Mouse (Mus musculus): ENCODE measurements around the gene Cwc22.

Gene Cwc22

GRCm38 (mm10) chr2:77945596-77946485 lies at the start of gene Cwc22:
Gene Cwc22, minus strand, starts transcription at chr2:77946375.
- DNase-seq (ENCODE audit: low spot score in 2 of 2), result peak; percentile 96 to 97

GRCm38 (mm10) chr2:77993727-77994401 lies 47.7 kb upstream of the Cwc22 start:
- no peak for DNase-seq (ENCODE audit: low spot score in 2 of 2)

- DNase-seq (ENCODE audit: low spot score in 2 of 2), result no peak
Measured at GRCm38 (mm10) chr2:77992951-77993604, 46.9 kb upstream of the Cwc22 start.

GRCm38 (mm10) chr2:77990820-77991219 lies 44.6 kb upstream of the Cwc22 start:
- no peak for DNase-seq (ENCODE audit: low spot score in 2 of 2)

GRCm38 (mm10) chr2:77990121-77990520 lies 43.9 kb upstream of the Cwc22 start:
- no peak for DNase-seq (ENCODE audit: low spot score in 2 of 2)

GRCm38 (mm10) chr2:77989390-77989789 lies 43.2 kb upstream of the Cwc22 start:
- no peak for DNase-seq (ENCODE audit: low spot score in 2 of 2)

- no peak for DNase-seq (ENCODE audit: low spot score in 2 of 2)
Measured at GRCm38 (mm10) chr2:77985991-77986730, 40.0 kb upstream of the Cwc22 start.

- no peak for DNase-seq (ENCODE audit: low spot score in 2 of 2)
Measured at GRCm38 (mm10) chr2:77984209-77984608, 38.0 kb upstream of the Cwc22 start.

- no peak for DNase-seq (ENCODE audit: low spot score in 2 of 2)
Measured at GRCm38 (mm10) chr2:77981826-77982225, 35.7 kb upstream of the Cwc22 start.

GRCm38 (mm10) chr2:77980696-77981095 lies 34.5 kb upstream of the Cwc22 start:
- DNase-seq (ENCODE audit: low spot score in 2 of 2), result no peak

GRCm38 (mm10) chr2:77979519-77979918 lies 33.3 kb upstream of the Cwc22 start:
- no peak for DNase-seq (ENCODE audit: low spot score in 2 of 2)

- DNase-seq (ENCODE audit: low spot score in 2 of 2), result no peak
Measured at GRCm38 (mm10) chr2:77979081-77979480, 32.9 kb upstream of the Cwc22 start.

- no peak for DNase-seq (ENCODE audit: low spot score in 2 of 2)
Measured at GRCm38 (mm10) chr2:77978256-77978655, 32.1 kb upstream of the Cwc22 start.

- DNase-seq (ENCODE audit: low spot score in 2 of 2), result no peak
Measured at GRCm38 (mm10) chr2:77976321-77976920, 30.2 kb upstream of the Cwc22 start.

GRCm38 (mm10) chr2:77975606-77976005 lies 29.4 kb upstream of the Cwc22 start:
- DNase-seq (ENCODE audit: low spot score in 2 of 2), result peak; percentile 46 to 54

GRCm38 (mm10) chr2:77974986-77975385 lies 28.8 kb upstream of the Cwc22 start:
- peak in 1 of 2 experiments; percentile 12 for DNase-seq (ENCODE audit: low spot score in 2 of 2)

GRCm38 (mm10) chr2:77974366-77974765 lies 28.2 kb upstream of the Cwc22 start:
- no peak for DNase-seq (ENCODE audit: low spot score in 2 of 2)

GRCm38 (mm10) chr2:77973296-77973695 lies 27.1 kb upstream of the Cwc22 start:
- DNase-seq (ENCODE audit: low spot score in 2 of 2), result no peak

GRCm38 (mm10) chr2:77972541-77972940 lies 26.4 kb upstream of the Cwc22 start:
- no peak for DNase-seq (ENCODE audit: low spot score in 2 of 2)

- DNase-seq (ENCODE audit: low spot score in 2 of 2), result no peak
Measured at GRCm38 (mm10) chr2:77971871-77972270, 25.7 kb upstream of the Cwc22 start.

- DNase-seq (ENCODE audit: low spot score in 2 of 2), result no peak
Measured at GRCm38 (mm10) chr2:77971361-77971760, 25.2 kb upstream of the Cwc22 start.
